Mouse (Mus musculus) lung, adult 2 months (tissue): ENCODE data around the gene Gm21882. TPM values are rescaled to one million over a fixed set of nuclear protein-coding genes. Genes with fewer than 3 reads are reported as not detected.
"Not testable (repeated sequence)": the region's sequence is repeated elsewhere in the genome, so short reads cannot be mapped to it uniquely, and the experiment has no call there.

Experiments used
- DNase-seq: peaks from one replicate; pipeline ENCODE4 v3.0.0; 2022
- H3K4me1 ChIP-seq: fragments of 200-500 bp; 2 replicates; pipeline ENCODE4 v1.6.1; 2011; ENCODE audit warnings: low read length; ENCODE audit not compliant: control insufficient read depth, insufficient read depth
- H3K4me3 ChIP-seq: fragments of 200-500 bp; replicated peaks from 2 replicates; pipeline ENCODE3; 2011; ENCODE audit warnings: low read depth, mild to moderate bottlenecking, control low read depth, low read length; ENCODE audit errors: extremely low read depth
- WGBS: fragments of 180-500 bp; shearing (Covaris S2); methylation state at CpG from one replicate; pipeline ENCODE4 v1.1.7; 2018; 5-methylcytosine and 5-hydroxymethylcytosine counted together
- polyA plus RNA-seq: library from polyadenylated mRNA; depleted of rRNA; stranded (reverse); fragments of >200 nt; gene quantifications from 2 replicates; pipeline ENCODE4 v1.2.3, GENCODE M21; 2012; rRNA removed

Gm21882 gene
- polyA plus RNA-seq = not detected in 2 replicates

- DNase-seq, H3K4me3 ChIP-seq, H3K4me1 ChIP-seq: not testable (repeated sequence)
- no CpG with 5 or more reads among the region's 1 CpGs for WGBS
Observed at GRCm38 (mm10) chrY:40381423-40381822, at the start of gene Gm21882. Gene Gm21882, minus strand, starts transcription at chrY:40381523.

Other genes with a start within 250 kb of the Gm21882 start
- not detected in 2 replicates for gene Gm21865, start 64.6 kb downstream of the Gm21882 start, polyA plus RNA-seq